Mouse (Mus musculus): ENCODE data around the gene Zfp808. TPM values are rescaled to one million over a fixed set of nuclear protein-coding genes. Genes with fewer than 3 reads are reported as not detected.

Zfp808 gene
- polyA plus RNA-seq, 1 experiment from 2014 or later: 3.9 TPM

- no peaks in the 10 kb centered on the region for H3K27me3 ChIP-seq (ENCODE audit: control insufficient read depth, insufficient read depth, low read length)
- no peak overlapping the region for H3K9ac ChIP-seq
- H3K4me3 ChIP-seq (replicated peaks; ENCODE audit: low read length): no peak overlapping the region
- H3K27ac ChIP-seq: no peak overlapping the region
- H3K4me1 ChIP-seq (replicated peaks; ENCODE audit: control insufficient read depth, insufficient read depth, low read length): no peaks in the 10 kb centered on the region
- no peak for ATAC-seq (ENCODE audit: low FRiP score)
- H3K4me2 ChIP-seq (replicated peaks): no peak overlapping the region
- H3K9me3 ChIP-seq (ENCODE audit: control insufficient read depth, low read length): peaks cover 56% of the 10 kb centered on the region
- H3K36me3 ChIP-seq (replicated peaks; ENCODE audit: control insufficient read depth, insufficient read depth): no peaks in the 10 kb centered on the region
- WGBS: 89% methylated on average over 4 of the region's 4 CpGs
- no peak for DNase-seq (ENCODE audit: low spot score)
Observed at GRCm38 (mm10) chr13:62263392-62263791, 133.7 kb downstream of the Zfp808 start.
